Mouse (Mus musculus): Measurements from ENCODE around the gene Asic3.

DNA sequence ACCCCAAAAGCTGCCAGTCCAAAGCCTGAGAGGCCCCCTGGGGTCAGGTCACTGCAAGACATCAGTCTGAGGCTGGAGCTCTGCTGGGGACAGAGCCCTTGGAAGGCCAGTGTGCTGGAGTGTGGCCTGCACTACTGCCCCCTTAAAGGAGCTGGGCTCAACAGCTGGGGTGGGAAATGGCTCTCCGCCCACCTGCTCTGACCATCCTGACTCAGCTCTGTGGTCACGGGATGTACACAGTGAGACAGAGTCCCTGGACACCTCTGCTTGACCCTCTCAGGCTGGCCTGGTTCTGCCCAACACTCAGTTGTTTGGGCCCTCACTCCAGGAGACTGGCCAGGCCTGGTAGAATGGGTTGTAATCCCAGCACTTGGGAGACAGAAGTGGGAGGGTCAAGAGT is 3.7 kb upstream of the Asic3 start:
- TF ChIP-seq FLI1 (IDR thresholded peaks at IDR 0.05; ENCODE audit: low read length) = no peak
- TF ChIP-seq GATA1 (IDR thresholded peaks at IDR 0.05; ENCODE audit: borderline replicate concordance, low read length) = no peak

Data from megakaryocyte, embryonic 14.5 days (primary cell).